18 mouse cellular contexts compared by ENCODE assay signal in genomic region chr4:151179639-151180038, GRCm38 (mm10).
A peak's percentile ranks its signal among the peaks of the same experiment; 100 is the strongest.
DNase-seq lines count a peak whose midpoint lies in the region; ATAC-seq lines count a peak whose summit lies in the region.
"Had no signal": no experiment of that assay in that cellular context is flagged by ENCODE, and none has a peak within 500 bp of the region (broad histone marks: within the 10 kb centered on the region; RNA-seq: fewer than 3 reads in every experiment).

No protein-coding gene starts in this region.

- WGBS in hindbrain, embryonic 12.5 days: 57% methylated on average over 3 of the region's 3 CpGs
- whole genome bisulfite sequencing in hindbrain, embryonic 11.5 days: 62% methylated on average over 3 of the region's 3 CpGs
- WGBS in lung, embryonic 16.5 days: 10% methylated on average over 3 of the region's 3 CpGs
- WGBS in intestine, embryonic 15.5 days: 33% methylated on average over 3 of the region's 3 CpGs
- 44% methylated on average over 3 of the region's 3 CpGs for WGBS in neural tube, embryonic 14.5 days

- H3K9ac ChIP-seq in hindbrain, embryonic 12.5 days: no peak overlapping the region
- no peak overlapping the region for H3K9ac ChIP-seq in hindbrain, embryonic 11.5 days (ENCODE audit: low read depth, low read length)
- no peak overlapping the region for H3K9ac ChIP-seq in lung, embryonic 16.5 days (ENCODE audit: low read length)
- H3K9ac ChIP-seq in intestine, embryonic 15.5 days: no peak overlapping the region
- H3K9ac ChIP-seq in neural tube, embryonic 14.5 days (replicated peaks; ENCODE audit: low read depth, low read length): no peak overlapping the region
- H3K9ac ChIP-seq: forebrain, postnatal 0 days; liver, embryonic 15.5 days had no signal

- no peaks in the 10 kb centered on the region for H3K9me3 ChIP-seq in hindbrain, embryonic 12.5 days (replicated peaks)
- no peaks in the 10 kb centered on the region for H3K9me3 ChIP-seq in hindbrain, embryonic 11.5 days (ENCODE audit: control insufficient read depth, low read length)
- no peaks in the 10 kb centered on the region for H3K9me3 ChIP-seq in lung, embryonic 16.5 days (ENCODE audit: control insufficient read depth, low read length)
- H3K9me3 ChIP-seq in intestine, embryonic 15.5 days: no peaks in the 10 kb centered on the region
- H3K9me3 ChIP-seq in neural tube, embryonic 14.5 days (ENCODE audit: control insufficient read depth, low read length): no peaks in the 10 kb centered on the region
- H3K9me3 ChIP-seq: embryonic facial prominence, embryonic 10.5 days; liver, embryonic 15.5 days had no signal

- peaks cover 22% of the 10 kb centered on the region for H3K4me1 ChIP-seq in hindbrain, embryonic 12.5 days
- H3K4me1 ChIP-seq in hindbrain, embryonic 11.5 days (replicated peaks; ENCODE audit: control insufficient read depth, insufficient read depth, low read length): no peaks in the 10 kb centered on the region
- peaks cover 40% of the 10 kb centered on the region for H3K4me1 ChIP-seq in lung, embryonic 16.5 days (replicated peaks; ENCODE audit: control insufficient read depth, insufficient read depth, low read length)
- H3K4me1 ChIP-seq in intestine, embryonic 15.5 days (replicated peaks): peaks cover 25% of the 10 kb centered on the region
- H3K4me1 ChIP-seq in neural tube, embryonic 14.5 days (ENCODE audit: control insufficient read depth, insufficient read depth, low read length): peaks cover 16% of the 10 kb centered on the region
- H3K4me1 ChIP-seq: embryonic facial prominence, embryonic 10.5 days; liver, embryonic 15.5 days had no signal

- no peak for ATAC-seq in hindbrain, embryonic 12.5 days (ENCODE audit: low FRiP score)
- ATAC-seq in hindbrain, embryonic 11.5 days (ENCODE audit: low FRiP score): no peak
- peak; percentile 44 for ATAC-seq in lung, embryonic 16.5 days (ENCODE audit: low read depth)
- ATAC-seq in intestine, embryonic 15.5 days: no peak
- no peak for ATAC-seq in neural tube, embryonic 14.5 days (ENCODE audit: low read depth)
- ATAC-seq: activated CD4-positive, CD25-positive, alpha-beta regulatory T cell, adult 4 months; Patski had no signal

- no peak overlapping the region for H3K4me3 ChIP-seq in hindbrain, embryonic 12.5 days
- H3K4me3 ChIP-seq in hindbrain, embryonic 11.5 days (ENCODE audit: low read depth, low read length): no peak overlapping the region
- H3K4me3 ChIP-seq in lung, embryonic 16.5 days (ENCODE audit: low read length): no peak overlapping the region
- H3K4me3 ChIP-seq in intestine, embryonic 15.5 days (replicated peaks): no peak overlapping the region
- H3K4me3 ChIP-seq in neural tube, embryonic 14.5 days (ENCODE audit: low read depth, low read length): no peak overlapping the region
- H3K4me3 ChIP-seq: embryonic facial prominence, embryonic 10.5 days; liver, embryonic 15.5 days had no signal

- no peak for DNase-seq in hindbrain, embryonic 11.5 days (ENCODE audit: low spot score)
- DNase-seq in lung, adult 18-20 months: no peak
- DNase-seq in adrenal gland, postnatal 25 days: no peak
- DNase-seq: adrenal gland, postnatal 14 days; cerebellum, postnatal 36 days; kidney, postnatal 14 days; retina, postnatal 1 day; thymus, adult 2 months had no signal

- H3K27me3 ChIP-seq in hindbrain, embryonic 12.5 days: peaks cover 26% of the 10 kb centered on the region
- no peaks in the 10 kb centered on the region for H3K27me3 ChIP-seq in hindbrain, embryonic 11.5 days (ENCODE audit: control insufficient read depth, insufficient read depth, low read length)
- no peaks in the 10 kb centered on the region for H3K27me3 ChIP-seq in lung, embryonic 16.5 days (ENCODE audit: control insufficient read depth, insufficient read depth, low read depth, low read length)
- H3K27me3 ChIP-seq in intestine, embryonic 15.5 days (replicated peaks): peaks cover 3% of the 10 kb centered on the region; the same call in 1 of the 2 replicates
- H3K27me3 ChIP-seq in neural tube, embryonic 14.5 days (ENCODE audit: control insufficient read depth, insufficient read depth, low read length): no peaks in the 10 kb centered on the region

- no peak overlapping the region for H3K4me2 ChIP-seq in hindbrain, embryonic 12.5 days (replicated peaks)
- no peak overlapping the region for H3K4me2 ChIP-seq in hindbrain, embryonic 11.5 days (replicated peaks; ENCODE audit: low read depth, low read length)
- H3K4me2 ChIP-seq in lung, embryonic 16.5 days (ENCODE audit: low read depth, low read length): no peak overlapping the region
- H3K4me2 ChIP-seq in intestine, embryonic 15.5 days (replicated peaks): no peak overlapping the region; the same call in 1 of the 2 replicates
- no peak overlapping the region for H3K4me2 ChIP-seq in neural tube, embryonic 14.5 days (ENCODE audit: low read depth, low read length)
- H3K4me2 ChIP-seq: liver, embryonic 15.5 days had no signal

- no peaks in the 10 kb centered on the region for H3K36me3 ChIP-seq in hindbrain, embryonic 12.5 days
- no peaks in the 10 kb centered on the region for H3K36me3 ChIP-seq in hindbrain, embryonic 11.5 days (ENCODE audit: control insufficient read depth, insufficient read depth, low read length)
- H3K36me3 ChIP-seq in lung, embryonic 16.5 days (ENCODE audit: control insufficient read depth, insufficient read depth, low read length): no peaks in the 10 kb centered on the region
- H3K36me3 ChIP-seq in intestine, embryonic 15.5 days: no peaks in the 10 kb centered on the region
- H3K36me3 ChIP-seq in neural tube, embryonic 14.5 days (ENCODE audit: control insufficient read depth, insufficient read depth, low read length): no peaks in the 10 kb centered on the region
- H3K36me3 ChIP-seq: embryonic facial prominence, embryonic 10.5 days; liver, embryonic 15.5 days had no signal

- peak overlapping the region; percentile 60 for H3K27ac ChIP-seq in hindbrain, embryonic 12.5 days
- no peak overlapping the region for H3K27ac ChIP-seq in hindbrain, embryonic 11.5 days (ENCODE audit: low read depth, low read length)
- H3K27ac ChIP-seq in lung, embryonic 16.5 days (ENCODE audit: low read length): peak overlapping the region; percentile 80
- H3K27ac ChIP-seq in intestine, embryonic 15.5 days: peak overlapping the region; percentile 70
- peak overlapping the region; percentile 35 for H3K27ac ChIP-seq in neural tube, embryonic 14.5 days (ENCODE audit: low read depth, low read length)
- H3K27ac ChIP-seq: embryonic facial prominence, embryonic 10.5 days; liver, embryonic 15.5 days; macrophage had no signal
